Mouse (Mus musculus) c-Kit-positive CD71-positive TER-119-negative erythroid progenitor cells, embryonic 14.5 days (primary cell): Measurements from ENCODE around the gene Pms1.

ENCODE experiments used
- DNase-seq: peaks from one replicate; pipeline ENCODE4 v3.0.0-alpha.2; 2013; ENCODE audit warnings: low read depth

The Pms1 gene

DNA sequence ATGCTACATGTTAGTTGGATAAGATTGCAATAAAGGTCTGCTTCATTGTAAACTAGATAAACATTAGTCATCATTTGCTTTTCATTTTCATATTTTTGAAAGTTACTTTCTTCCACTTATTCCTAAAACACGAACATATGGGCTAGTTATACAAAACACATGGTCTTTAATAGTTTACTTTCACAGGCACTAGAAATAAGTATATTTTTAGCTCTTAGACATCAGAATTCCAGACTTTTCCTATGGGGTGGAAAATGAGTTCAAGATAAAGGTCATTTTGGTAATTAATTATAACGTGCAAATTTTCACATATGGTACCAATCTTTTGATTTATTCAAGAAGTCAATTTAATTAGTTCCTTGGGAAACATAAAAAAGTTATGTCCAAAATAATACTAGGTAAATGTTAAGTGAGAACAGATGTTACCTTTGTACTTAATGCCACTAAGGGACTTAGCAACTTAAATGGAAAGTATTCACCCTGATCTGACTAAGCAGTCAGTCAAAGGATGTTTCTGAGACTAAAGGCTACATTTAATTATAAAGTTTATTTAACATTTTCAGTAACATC, 95.1 kb downstream of the Pms1 start:
- no peak for DNase-seq

DNA sequence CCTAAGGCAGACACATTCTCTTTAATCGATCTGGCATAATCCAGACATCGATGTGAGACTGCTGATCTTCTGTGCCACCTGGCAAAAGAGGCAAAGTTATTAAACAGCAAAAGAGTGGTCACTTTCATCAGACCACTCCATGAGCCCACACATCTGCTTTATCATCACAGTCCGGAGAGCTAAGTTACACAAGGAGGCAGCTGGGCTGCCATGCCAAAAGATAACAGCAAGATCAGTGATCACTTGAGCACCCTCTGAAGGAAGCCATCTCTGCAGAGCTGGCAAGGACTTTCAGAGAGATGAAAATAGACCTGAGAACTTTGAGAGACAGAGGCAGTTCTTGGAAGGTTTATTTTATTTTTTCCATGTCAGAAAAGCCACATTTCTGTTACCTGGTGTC, 102.3 kb downstream of the Pms1 start:
- DNase-seq: no peak

- DNase-seq: no peak
Measured at GRCm38 (mm10) chr1:53191234-53191633, 105.6 kb downstream of the Pms1 start.

DNA sequence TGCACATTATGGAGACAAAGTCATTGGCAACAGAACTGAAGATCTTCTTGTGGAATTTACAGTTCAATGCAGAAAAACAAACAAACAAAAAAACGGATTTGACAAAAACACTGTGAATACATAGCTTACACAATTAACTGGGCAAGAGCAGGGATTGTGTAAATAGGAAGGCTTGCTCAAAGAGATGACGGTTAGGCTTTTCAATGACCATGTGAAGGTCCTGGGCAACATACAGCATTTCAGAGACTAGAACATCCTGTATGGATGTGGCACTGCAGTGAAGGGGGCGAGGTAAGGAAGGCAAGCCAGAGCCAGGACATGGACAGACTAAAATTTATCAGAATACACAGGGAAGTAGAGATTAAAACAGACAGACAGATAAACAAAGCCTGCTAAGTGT, 107.2 kb downstream of the Pms1 start:
- no peak for DNase-seq

DNA sequence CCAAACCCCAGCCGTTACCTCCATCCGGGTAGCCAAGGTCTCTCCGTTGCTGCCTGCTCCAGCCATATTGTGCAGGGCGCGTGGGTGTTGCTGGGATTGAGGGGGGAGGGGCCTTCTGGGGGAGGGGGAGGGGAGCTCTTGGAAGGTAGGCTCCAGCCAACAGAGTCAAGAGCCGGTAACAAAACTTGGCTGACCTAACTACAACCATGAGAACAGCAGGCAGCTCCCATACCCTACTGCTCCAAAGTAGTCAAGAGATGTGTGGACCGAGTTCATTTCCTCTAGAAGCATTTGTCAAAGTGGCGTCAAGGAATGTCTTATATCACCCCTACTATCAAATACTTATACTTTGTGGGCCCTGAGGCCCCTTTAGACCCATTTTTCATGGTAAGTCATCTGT, 109.3 kb downstream of the Pms1 start, which contains the start of gene 1700019A02Rik:
TSS of gene 1700019A02Rik (minus strand) at position 101 of the 400 bp plus-strand sequence.
- no peak for DNase-seq

DNA sequence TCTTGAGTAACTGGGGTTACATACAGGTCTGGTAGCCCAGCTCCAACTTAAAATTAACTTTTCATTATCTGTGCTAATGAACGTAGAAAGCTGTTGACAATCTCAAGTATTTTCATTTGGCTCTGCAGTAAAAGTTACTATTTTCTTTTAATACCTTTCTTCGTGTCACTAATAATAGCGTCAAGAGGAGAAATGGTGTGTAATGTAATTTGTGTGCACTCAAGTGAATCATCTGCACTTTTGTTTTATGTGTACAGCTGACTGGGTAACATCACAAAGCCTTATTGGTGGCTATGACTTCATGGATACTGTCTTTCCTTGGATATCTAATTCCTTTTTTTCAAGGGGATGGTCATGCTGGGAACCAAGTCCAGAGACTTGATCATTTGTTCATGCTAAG, 110.5 kb downstream of the Pms1 start:
- no peak for DNase-seq

- DNase-seq: no peak
Measured at GRCm38 (mm10) chr1:53157715-53158114, 139.1 kb downstream of the Pms1 start.
